Mouse (Mus musculus) kidney, postnatal 0 days (tissue): ENCODE results near the gene Anxa4. TPM values are rescaled to one million over a fixed set of nuclear protein-coding genes. Genes with fewer than 3 reads are reported as not detected.

Source experiments
- ATAC-seq: fragments of 200-750 bp; cut with Nextera tagmentation; replicated peaks from 2 replicates; pipeline ENCODE4 v1.8.0; 2017; ENCODE audit warnings: low read depth, moderate number of reproducible peaks, moderate TSS enrichment, moderate library complexity; ENCODE audit not compliant: low FRiP score
- DNase-seq: peaks from one replicate; pipeline ENCODE4 v3.0.0-alpha.2; 2016; ENCODE audit warnings: low spot score
- H3K27ac ChIP-seq: fragments of 300-500 bp; sonication (generic); 2 replicates; pipeline ENCODE4 v1.5.1; 2014; ENCODE audit warnings: mild to moderate bottlenecking
- H3K27me3 ChIP-seq: fragments of 300-500 bp; sonication (generic); 2 replicates; pipeline ENCODE4 v1.6.1; 2014; ENCODE audit warnings: low read length, mixed read lengths; ENCODE audit not compliant: insufficient read depth
- H3K36me3 ChIP-seq: fragments of 300-500 bp; sonication (generic); 2 replicates; pipeline ENCODE4 v1.6.1; 2014; ENCODE audit warnings: low read length, mixed read lengths; ENCODE audit not compliant: insufficient read depth
- H3K4me1 ChIP-seq: fragments of 300-500 bp; sonication (generic); replicated peaks from 2 replicates; pipeline ENCODE4 v1.6.1; 2014; ENCODE audit warnings: antibody characterized with exemption, low read length, mixed read lengths; ENCODE audit not compliant: insufficient read depth
- H3K4me2 ChIP-seq: fragments of 300-500 bp; sonication (generic); 2 replicates; pipeline ENCODE4 v1.6.1; 2014; ENCODE audit warnings: mild to moderate bottlenecking, low read length, moderate library complexity, mixed read lengths
- H3K4me3 ChIP-seq: fragments of 300-500 bp; sonication (generic); replicated peaks from 2 replicates; pipeline ENCODE4 v1.5.1; 2014; ENCODE audit warnings: low read depth, low read length
- H3K9ac ChIP-seq: fragments of 300-500 bp; sonication (generic); 2 replicates; pipeline ENCODE4 v1.6.1; 2014; ENCODE audit warnings: low read depth, low read length
- H3K9me3 ChIP-seq: fragments of 300-500 bp; sonication (generic); replicated peaks from 2 replicates; pipeline ENCODE4 v1.6.1; 2016; ENCODE audit warnings: low read length, inconsistent platforms, mixed read lengths
- CTCF ChIP-seq: IDR thresholded peaks from 2 replicates; pipeline ENCODE4 v1.5.1; 2016; ENCODE audit warnings: antibody characterized with exemption, low read depth, mild to moderate bottlenecking, moderate library complexity
- WGBS: fragments of 180-500 bp; shearing (Covaris S2); extraction: QIAGEN DNeasy Blood & Tissue Kit; methylation state at CpG from one replicate; pipeline ENCODE4 v1.1.7; 2014; 5-methylcytosine and 5-hydroxymethylcytosine counted together
- polyA plus RNA-seq: library from polyadenylated mRNA; unstranded; fragments of >200 nt; fragmentation: Nextera tagmentation; extraction: Ambion mirVana; gene quantifications from 2 replicates; pipeline ENCODE4 v1.2.1, GENCODE M21; 2015

Gene Anxa4
- polyA plus RNA-seq, 1 experiment from 2014 or later, result 76.3 TPM

GRCm38 (mm10) chr6:86778910-86779594 lies 14.3 kb downstream of the Anxa4 start:
- no peaks in the 10 kb centered on the region for H3K36me3 ChIP-seq
- H3K9me3 ChIP-seq, result no peaks in the 10 kb centered on the region
- ATAC-seq (no peak), DNase-seq (no peak)
- no peak overlapping the region for H3K9ac ChIP-seq
- no peak for TF ChIP-seq CTCF
- H3K4me1 ChIP-seq, result no peaks in the 10 kb centered on the region
- no peak overlapping the region for H3K4me2 ChIP-seq
- H3K4me3 ChIP-seq, result no peak overlapping the region
- H3K27me3 ChIP-seq, result no peaks in the 10 kb centered on the region
- no peak overlapping the region for H3K27ac ChIP-seq
- WGBS, result 91% methylated on average over 10 of the region's 10 CpGs

GRCm38 (mm10) chr6:86777181-86777580 lies 16.2 kb downstream of the Anxa4 start:
- H3K27me3 ChIP-seq, result no peaks in the 10 kb centered on the region
- no peaks in the 10 kb centered on the region for H3K36me3 ChIP-seq
- no peak overlapping the region for H3K27ac ChIP-seq
- 75% methylated on average over 3 of the region's 3 CpGs for WGBS
- H3K4me1 ChIP-seq, result no peaks in the 10 kb centered on the region
- H3K4me3 ChIP-seq, result no peak overlapping the region
- H3K4me2 ChIP-seq, result no peak overlapping the region
- DNase-seq (no peak), ATAC-seq (no peak)
- no peak for TF ChIP-seq CTCF
- no peak overlapping the region for H3K9ac ChIP-seq
- H3K9me3 ChIP-seq, result no peaks in the 10 kb centered on the region

GRCm38 (mm10) chr6:86776706-86777071 lies 16.7 kb downstream of the Anxa4 start:
- H3K27ac ChIP-seq, result no peak overlapping the region
- WGBS, result 54% methylated on average over 4 of the region's 4 CpGs
- no peaks in the 10 kb centered on the region for H3K27me3 ChIP-seq
- TF ChIP-seq CTCF, result no peak
- H3K4me1 ChIP-seq, result no peaks in the 10 kb centered on the region
- DNase-seq (no peak), ATAC-seq (no peak)
- no peak overlapping the region for H3K4me3 ChIP-seq
- no peaks in the 10 kb centered on the region for H3K36me3 ChIP-seq
- no peak overlapping the region for H3K4me2 ChIP-seq
- H3K9me3 ChIP-seq, result no peaks in the 10 kb centered on the region
- no peak overlapping the region for H3K9ac ChIP-seq

GRCm38 (mm10) chr6:86776001-86776705 lies 17.2 kb downstream of the Anxa4 start:
- no peak for TF ChIP-seq CTCF
- H3K4me3 ChIP-seq, result no peak overlapping the region
- H3K4me2 ChIP-seq, result no peak overlapping the region
- H3K27me3 ChIP-seq, result no peaks in the 10 kb centered on the region
- WGBS, result 80% methylated on average over 8 of the region's 8 CpGs
- no peak for DNase-seq
- H3K4me1 ChIP-seq, result no peaks in the 10 kb centered on the region
- no peaks in the 10 kb centered on the region for H3K36me3 ChIP-seq
- H3K9ac ChIP-seq, result no peak overlapping the region
- H3K9me3 ChIP-seq, result no peaks in the 10 kb centered on the region
- no peak overlapping the region for H3K27ac ChIP-seq
- no peak for ATAC-seq

- ATAC-seq, result no peak
- Histone ChIP-seq H3K27me3 (no peaks in the 10 kb centered on the region), H3K9me3 (no peaks in the 10 kb centered on the region), H3K4me2 (no peak overlapping the region), H3K27ac (no peak overlapping the region), H3K4me3 (no peak overlapping the region), H3K4me1 (no peaks in the 10 kb centered on the region), H3K36me3 (no peaks in the 10 kb centered on the region), H3K9ac (no peak overlapping the region)
- 74% methylated on average over 6 of the region's 6 CpGs for WGBS
- no peak for TF ChIP-seq CTCF
- no peak for DNase-seq
Observed at GRCm38 (mm10) chr6:86774937-86775336, 18.4 kb downstream of the Anxa4 start.

GRCm38 (mm10) chr6:86773830-86774229 lies 19.6 kb downstream of the Anxa4 start:
- WGBS, result 89% methylated on average over 4 of the region's 4 CpGs
- Histone ChIP-seq H3K36me3 (no peaks in the 10 kb centered on the region), H3K9ac (no peak overlapping the region), H3K27ac (no peak overlapping the region), H3K27me3 (no peaks in the 10 kb centered on the region), H3K4me3 (no peak overlapping the region), H3K4me1 (no peaks in the 10 kb centered on the region), H3K9me3 (no peaks in the 10 kb centered on the region), H3K4me2 (no peak overlapping the region)
- no peak for TF ChIP-seq CTCF
- ATAC-seq (no peak), DNase-seq (no peak)
